Mouse (Mus musculus) central nervous system, embryonic 14 days (tissue): ENCODE data around the gene Dnah2. TPM values are rescaled to one million over a fixed set of nuclear protein-coding genes. Genes with fewer than 3 reads are reported as not detected.

Experiments
- polyA plus RNA-seq: library from polyadenylated mRNA; depleted of rRNA; stranded (reverse); fragments of >200 nt; gene quantifications from 2 replicates; pipeline ENCODE4 v1.2.3, GENCODE M21; 2012; rRNA removed

Gene Dnah2
- polyA plus RNA-seq = 4.1 and 5.0 TPM in 2 replicates

GRCm38 (mm10) chr11:69549060-69549656 lies at the start of gene Dnah2:
Gene Dnah2 (minus strand): TSS chr11:69549110.

GRCm38 (mm10) chr11:69580091-69580514 lies 31.2 kb upstream of the Dnah2 start, which contains the start of the genes Wrap53 and Trp53:
Gene Wrap53 (minus strand): TSS chr11:69580255.
Gene Trp53 (plus strand): TSS chr11:69580359.

GRCm38 (mm10) chr11:69559851-69560765 lies 11.2 kb upstream of the Dnah2 start, which contains the start of gene Efnb3:
Gene Efnb3 (minus strand): TSS chr11:69560205.

GRCm38 (mm10) chr11:69413221-69414181 lies 135.4 kb downstream of the Dnah2 start, which contains the start of gene Kdm6b:
Gene Kdm6b (minus strand): TSS chr11:69413675.

GRCm38 (mm10) chr11:69398059-69398458 lies 150.9 kb downstream of the Dnah2 start, which contains the start of gene Tmem88:
Gene Tmem88 (minus strand): TSS chr11:69398234.

GRCm38 (mm10) chr11:69395235-69395633 lies 153.7 kb downstream of the Dnah2 start, which contains the start of the genes Naa38 and Cyb5d1:
Gene Naa38 (plus strand): TSS chr11:69395487.
Gene Cyb5d1 (minus strand): TSS chr11:69395631.

Other genes starting within 250 kb of the Dnah2 start
- gene Cntrob, start 225.3 kb downstream of the Dnah2 start, polyA plus RNA-seq = 51.8 and 63.1 TPM in 2 replicates
- gene Trappc1, start 225.1 kb downstream of the Dnah2 start, polyA plus RNA-seq = 148 and 155 TPM in 2 replicates
- gene Kcnab3, start 222.9 kb downstream of the Dnah2 start, polyA plus RNA-seq = 8.7 and 9.2 TPM in 2 replicates
- 88.1 and 91.3 TPM in 2 replicates for gene Rnf227, start 208.6 kb downstream of the Dnah2 start, polyA plus RNA-seq
- 342 and 343 TPM in 2 replicates for gene Chd3, start 179.7 kb downstream of the Dnah2 start, polyA plus RNA-seq
- gene Naa38, start 153.6 kb downstream of the Dnah2 start, polyA plus RNA-seq = 103 and 106 TPM in 2 replicates
- gene Cyb5d1, start 153.5 kb downstream of the Dnah2 start, polyA plus RNA-seq = 32.2 and 34.2 TPM in 2 replicates
- 5.4 and 6.8 TPM in 2 replicates for gene Tmem88, start 150.9 kb downstream of the Dnah2 start, polyA plus RNA-seq
- 20.4 and 25.1 TPM in 2 replicates for gene Kdm6b, start 135.4 kb downstream of the Dnah2 start, polyA plus RNA-seq
- gene Efnb3, start 11.1 kb upstream of the Dnah2 start, polyA plus RNA-seq = 144 and 154 TPM in 2 replicates
- 19.6 and 22.7 TPM in 2 replicates for gene Wrap53, start 31.1 kb upstream of the Dnah2 start, polyA plus RNA-seq
- 118 TPM in 2 replicates for gene Trp53, start 31.2 kb upstream of the Dnah2 start, polyA plus RNA-seq
- 47.1 and 54.8 TPM in 2 replicates for gene Atp1b2, start 56.8 kb upstream of the Dnah2 start, polyA plus RNA-seq
- not detected in 2 replicates for gene Shbg, start 68.8 kb upstream of the Dnah2 start, polyA plus RNA-seq
- 18.7 and 19.4 TPM in 2 replicates for gene Sat2, start 72.9 kb upstream of the Dnah2 start, polyA plus RNA-seq
- gene Fxr2, start 83.9 kb upstream of the Dnah2 start, polyA plus RNA-seq = 144 and 164 TPM in 2 replicates
- gene Sox15, start 106.2 kb upstream of the Dnah2 start, polyA plus RNA-seq = 0.12 and 0.38 TPM in 2 replicates
- 132 and 137 TPM in 2 replicates for gene Mpdu1, start 113.5 kb upstream of the Dnah2 start, polyA plus RNA-seq
- 9.8 and 10.6 TPM in 2 replicates for gene Cd68, start 117.0 kb upstream of the Dnah2 start, polyA plus RNA-seq
- 922 and 1,086 TPM in 2 replicates for gene Eif4a1, start 123.3 kb upstream of the Dnah2 start, polyA plus RNA-seq
- 152 and 154 TPM in 2 replicates for gene Senp3, start 133.0 kb upstream of the Dnah2 start, polyA plus RNA-seq
- 0.74 and 1.5 TPM in 2 replicates for gene Tnfsf13, start 136.7 kb upstream of the Dnah2 start, polyA plus RNA-seq
- gene Tnfsf12, start 146.7 kb upstream of the Dnah2 start, polyA plus RNA-seq = 4.1 and 8.2 TPM in 2 replicates
- 1.3 and 2.6 TPM in 2 replicates for gene Tnfsfm13, start 147.0 kb upstream of the Dnah2 start, polyA plus RNA-seq
- gene Polr2a, start 209.5 kb upstream of the Dnah2 start, polyA plus RNA-seq = 59.4 and 63.8 TPM in 2 replicates
- 0.84 and 1.1 TPM in 2 replicates for gene Slc35g3, start 212.9 kb upstream of the Dnah2 start, polyA plus RNA-seq
- gene Zbtb4, start 216.8 kb upstream of the Dnah2 start, polyA plus RNA-seq = 9.7 and 10.8 TPM in 2 replicates
- gene Chrnb1, start 246.8 kb upstream of the Dnah2 start, polyA plus RNA-seq = 2.9 and 12.3 TPM in 2 replicates